Mouse (Mus musculus) E14TG2a.4 (cell line): ENCODE measurements around the gene Sdcbp2.

Experiments
- CTCF ChIP-seq: conservative IDR thresholded peaks from 2 replicates; pipeline ENCODE4 v1.5.1; 2014; ENCODE audit warnings: low read length
- NANOG ChIP-seq: IDR thresholded peaks from 2 replicates; pipeline ENCODE4 v1.6.1; 2014; ENCODE audit warnings: borderline replicate concordance, low read length, mixed read lengths
- POU5F1 ChIP-seq: IDR thresholded peaks from 2 replicates; pipeline ENCODE4 v1.6.1; 2014; ENCODE audit warnings: low read length, borderline replicate concordance

DNA sequence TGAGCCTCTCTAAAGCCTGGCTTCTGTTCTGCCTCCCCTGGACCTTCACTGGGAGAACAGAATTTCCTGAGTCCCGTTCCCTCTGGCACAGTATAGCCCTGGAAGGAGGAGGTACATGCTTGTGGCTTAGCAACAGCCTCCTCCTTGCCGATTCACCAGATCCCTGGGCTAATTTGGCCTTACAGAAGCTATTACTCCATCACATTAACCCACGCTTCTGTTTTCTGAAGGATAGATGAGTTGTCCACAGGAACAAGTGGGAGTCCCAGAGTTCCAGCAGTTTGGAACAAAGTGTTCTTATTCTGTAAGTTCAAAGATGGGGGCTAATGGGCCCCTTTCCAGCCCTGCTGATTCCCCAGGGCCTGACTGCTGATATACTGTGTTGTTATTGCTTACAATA is 1.2 kb downstream of the Sdcbp2 start:
- TF ChIP-seq CTCF (no peak), NANOG (no peak), POU5F1 (no peak)
